Mouse (Mus musculus) ES-E14 (cell line): ENCODE results near the gene Pin4. TPM values are rescaled to one million over a fixed set of nuclear protein-coding genes. Genes with fewer than 3 reads are reported as not detected.

ENCODE experiments used
- DNase-seq: peaks from one replicate; pipeline ENCODE4 v3.0.0-alpha.2; 2013; ENCODE audit warnings: low read depth, low spot score
- H3K27ac ChIP-seq: 2 replicates; pipeline ENCODE4 v1.5.1; 2012; ENCODE audit warnings: low read depth, mild to moderate bottlenecking, low read length, moderate library complexity, mixed read lengths; ENCODE audit not compliant: poor library complexity, insufficient read depth, severe bottlenecking
- H3K36me3 ChIP-seq: 2 replicates; pipeline ENCODE4 v1.6.1; 2012; ENCODE audit warnings: mild to moderate bottlenecking, low read length, moderate library complexity, mixed read lengths; ENCODE audit not compliant: control insufficient read depth, poor library complexity, insufficient read depth, severe bottlenecking
- H3K4me1 ChIP-seq, 2 experiments: fragments of 150-350 bp in 1 of 2; sonication (generic) in 1 of 2; 2 replicates each; pipeline ENCODE4 v1.6.1; 2012; ENCODE audit warnings: low read length in 2 of 2, mild to moderate bottlenecking in 1 of 2, mixed read lengths in 1 of 2; ENCODE audit not compliant: control insufficient read depth in 2 of 2, insufficient read depth in 2 of 2, poor library complexity in 1 of 2
- H3K4me3 ChIP-seq, 2 experiments: fragments of 150-350 bp in 1 of 2; sonication (generic) in 1 of 2; 2 replicates each; pipeline ENCODE4 v1.5.1; 2012; ENCODE audit warnings: low read length in 2 of 2, low read depth in 1 of 2, mild to moderate bottlenecking in 1 of 2, mixed read lengths in 1 of 2; ENCODE audit not compliant: insufficient read depth in 1 of 2, poor library complexity in 1 of 2, severe bottlenecking in 1 of 2
- H3K9ac ChIP-seq: 2 replicates; pipeline ENCODE4 v1.6.1; 2012; ENCODE audit warnings: low read depth, mild to moderate bottlenecking, low read length, mixed read lengths; ENCODE audit not compliant: poor library complexity, insufficient read depth, severe bottlenecking
- H3K9me3 ChIP-seq: fragments of 150-350 bp; sonication (generic); 2 replicates; pipeline ENCODE4 v1.6.1; 2012; ENCODE audit warnings: low read depth, mild to moderate bottlenecking, low read length; ENCODE audit not compliant: control insufficient read depth, insufficient read depth
- CHD2 ChIP-seq: IDR thresholded peaks from 2 replicates; pipeline ENCODE4 v1.6.1; 2014; ENCODE audit warnings: mild to moderate bottlenecking, low read depth, low read length, inconsistent platforms
- HCFC1 ChIP-seq: IDR thresholded peaks from 2 replicates; pipeline ENCODE4 v1.6.1; 2012; ENCODE audit warnings: low read length, inconsistent platforms, borderline replicate concordance; ENCODE audit not compliant: insufficient read depth
- MAFK ChIP-seq: IDR thresholded peaks from 2 replicates; pipeline ENCODE4 v1.6.1; 2014; ENCODE audit warnings: mild to moderate bottlenecking, low read depth, low read length, inconsistent platforms; ENCODE audit not compliant: insufficient read depth
- ZC3H11A ChIP-seq: IDR thresholded peaks from 2 replicates; pipeline ENCODE4 v1.6.1; 2012; ENCODE audit warnings: low read depth, mild to moderate bottlenecking, inconsistent platforms, low read length, borderline replicate concordance
- ZNF384 ChIP-seq: IDR thresholded peaks from 2 replicates; pipeline ENCODE4 v1.6.1; 2012; ENCODE audit warnings: low read depth, low read length, inconsistent platforms
- in situ Hi-C, 2 experiments: fragments of 600-800 bp; cut with MboI; formaldehyde crosslinking; loops; one replicate each; pipeline ENCODE4 v1.15.1; 2025; ENCODE audit warnings: low sequenced_read_pairs in 2 of 2, inconsistent platforms in 1 of 2; ENCODE audit not compliant: unreplicated experiment in 2 of 2
- total RNA-seq: library from RNA; depleted of rRNA; stranded (reverse); fragments of 300-350 nt; gene quantifications from 2 replicates; pipeline ENCODE4 v1.2.3, GENCODE M21; 2012

The Pin4 gene
- total RNA-seq, 1 experiment: 85.2 TPM

DNA sequence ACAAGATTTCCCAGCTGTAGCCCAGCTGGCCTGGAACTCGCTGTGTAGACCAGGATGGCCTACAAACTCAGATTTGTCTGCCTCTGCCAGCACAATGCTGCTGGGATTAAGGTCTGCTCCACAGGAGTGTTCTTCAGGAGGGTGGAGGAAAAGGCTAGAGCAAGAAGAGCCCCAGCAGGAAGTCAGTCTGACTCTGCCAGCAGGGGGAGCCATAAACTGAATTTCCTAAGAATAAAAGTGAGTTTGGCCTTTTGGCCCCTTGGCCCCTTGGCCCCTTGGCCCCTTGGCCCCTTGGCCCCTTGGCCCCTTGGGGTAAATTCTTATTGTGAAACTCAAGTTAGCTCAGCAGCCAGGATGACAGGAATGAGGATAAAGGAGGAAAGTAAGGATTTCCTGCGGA is 40.5 kb downstream of the Pin4 start:
- in situ Hi-C loops: no loop called here
- no peak overlapping the region for H3K9ac ChIP-seq
- DNase-seq: no peak
- H3K4me1 ChIP-seq: no peaks in the 10 kb centered on the region
- H3K27ac ChIP-seq: no peak overlapping the region
- no peaks in the 10 kb centered on the region for H3K9me3 ChIP-seq
- TF ChIP-seq ZC3H11A (no peak), CHD2 (no peak), HCFC1 (no peak), MAFK (no peak), ZNF384 (no peak)
- no peak overlapping the region for H3K4me3 ChIP-seq
- no peaks in the 10 kb centered on the region for H3K36me3 ChIP-seq

DNA sequence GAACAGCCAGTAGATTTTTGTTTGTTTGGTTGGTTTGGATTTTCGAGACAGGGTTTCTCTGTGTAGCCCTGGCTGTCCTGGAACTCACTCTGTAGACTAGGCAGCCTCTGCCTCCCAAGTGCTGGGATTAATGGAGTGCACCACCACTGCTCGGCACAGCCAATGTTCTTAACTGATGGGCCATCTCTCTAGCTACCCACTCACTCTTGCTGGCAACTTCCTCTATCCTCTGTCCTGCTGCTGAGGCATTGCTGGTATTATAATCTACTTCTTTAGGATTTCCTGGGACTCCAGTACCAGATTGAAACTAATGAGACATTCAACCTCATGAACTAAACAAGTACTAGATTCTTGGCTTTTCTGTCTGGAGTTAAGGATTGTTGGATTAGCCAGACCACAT is 41.3 kb downstream of the Pin4 start:
- Histone ChIP-seq H3K9ac (no peak overlapping the region), H3K36me3 (no peaks in the 10 kb centered on the region), H3K4me1 (no peaks in the 10 kb centered on the region), H3K4me3 (no peak overlapping the region), H3K9me3 (no peaks in the 10 kb centered on the region), H3K27ac (no peak overlapping the region)
- TF ChIP-seq CHD2 (no peak), ZC3H11A (no peak), HCFC1 (no peak), ZNF384 (no peak), MAFK (no peak)
- DNase-seq: no peak
- in situ Hi-C loops: no loop called here

- no peak overlapping the region for H3K27ac ChIP-seq
- H3K9me3 ChIP-seq: no peaks in the 10 kb centered on the region
- no peaks in the 10 kb centered on the region for H3K4me1 ChIP-seq
- no peak for TF ChIP-seq CHD2
- TF ChIP-seq ZNF384: no peak
- TF ChIP-seq HCFC1: no peak
- TF ChIP-seq ZC3H11A: no peak
- TF ChIP-seq MAFK: no peak
- DNase-seq: no peak
- H3K36me3 ChIP-seq: no peaks in the 10 kb centered on the region
- in situ Hi-C loops: no loop called here
- no peak overlapping the region for H3K4me3 ChIP-seq
- no peak overlapping the region for H3K9ac ChIP-seq
Observed at GRCm38 (mm10) chrX:102163096-102163495, 43.8 kb downstream of the Pin4 start.

GRCm38 (mm10) chrX:102163529-102163928 is 44.3 kb downstream of the Pin4 start:
- no peak overlapping the region for H3K4me3 ChIP-seq

GRCm38 (mm10) chrX:102166521-102166920 is 47.3 kb downstream of the Pin4 start:
- Histone ChIP-seq H3K36me3 (no peaks in the 10 kb centered on the region), H3K9me3 (no peaks in the 10 kb centered on the region), H3K9ac (no peak overlapping the region), H3K27ac (peak overlapping the region; percentile 38; the same call in 1 of the 2 replicates), H3K4me1 (no peaks in the 10 kb centered on the region), H3K4me3 (no peak overlapping the region)
- in situ Hi-C loops: no loop called here
- no peak for DNase-seq
- TF ChIP-seq HCFC1: no peak

More at GRCm38 (mm10) chrX:102163529-102163928, 44.3 kb downstream of the Pin4 start:
- H3K9ac ChIP-seq: no peak overlapping the region
- H3K9me3 ChIP-seq: no peaks in the 10 kb centered on the region
- no peak overlapping the region for H3K27ac ChIP-seq
- H3K36me3 ChIP-seq: no peaks in the 10 kb centered on the region
- H3K4me1 ChIP-seq: no peaks in the 10 kb centered on the region
- DNase-seq: no peak
- in situ Hi-C loops: no loop called here
- TF ChIP-seq ZC3H11A (no peak), ZNF384 (no peak), MAFK (no peak), HCFC1 (no peak), CHD2 (no peak)
